Mouse (Mus musculus): ENCODE data around the gene Gprc5c. TPM values are rescaled to one million over a fixed set of nuclear protein-coding genes. Genes with fewer than 3 reads are reported as not detected.

Gprc5c gene
- polyA plus RNA-seq (2015; fragmentation: Nextera tagmentation; extraction: Ambion mirVana) = 10.4 and 11.1 TPM in 2 replicates

DNA sequence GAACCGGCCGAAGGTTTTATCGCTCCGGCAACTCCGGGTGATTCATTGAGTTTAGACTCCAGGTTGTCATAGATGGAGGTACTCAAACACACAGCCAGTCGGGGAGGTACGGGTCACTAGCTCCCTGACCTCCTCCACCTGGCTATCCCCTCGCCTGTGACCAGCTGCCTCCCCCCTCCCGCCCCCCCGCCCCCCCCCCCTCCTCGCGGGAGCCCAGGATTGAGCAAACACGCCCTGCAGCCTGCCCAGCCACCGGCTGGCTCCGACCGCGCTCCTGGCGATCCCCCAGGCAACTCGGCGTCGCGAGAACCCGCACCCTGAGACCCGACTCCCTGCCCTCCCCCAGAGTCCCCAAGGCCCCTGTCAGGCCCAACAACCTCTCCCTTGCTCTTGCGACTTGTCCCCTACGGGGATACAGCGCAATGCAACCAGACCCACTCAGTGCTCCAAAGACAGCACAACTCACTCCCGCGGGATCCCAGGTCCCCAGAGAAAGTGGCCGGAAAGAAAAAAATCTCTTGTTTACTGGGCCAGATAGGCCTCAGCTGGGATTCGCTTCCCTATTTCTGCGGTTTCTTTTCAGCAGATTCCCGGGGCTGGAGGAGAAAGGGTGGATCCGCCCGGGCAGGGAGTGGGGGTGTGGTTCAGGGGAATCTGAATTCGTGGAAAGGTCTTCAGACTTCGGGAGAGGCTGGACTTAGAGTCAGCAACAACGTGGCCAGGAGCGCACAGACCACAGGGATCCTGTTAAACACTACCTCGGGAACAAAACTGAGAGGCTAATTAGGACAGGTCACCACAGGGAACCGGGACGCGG is at the start of gene Gprc5c:
TSS of gene Gprc5c (plus strand) at position 701 of the 817 bp plus-strand sequence.
- H3K4me3 ChIP-seq (ENCODE audit: low read depth, low read length) = peak within 1 kb of the TSS; percentile 69
- ATAC-seq = peak; percentile 57
- H3K36me3 ChIP-seq (ENCODE audit: insufficient read depth, low read length) = no peaks in the 10 kb centered on the region
- DNase-seq (ENCODE audit: low spot score) = peak; percentile 68
- no peaks in the 10 kb centered on the region for H3K4me1 ChIP-seq (ENCODE audit: insufficient read depth, low read depth, low read length)
- peak within 1 kb of the TSS; percentile 54 for H3K9ac ChIP-seq (replicated peaks; ENCODE audit: low read depth)
- WGBS = 2% methylated on average over 29 of the region's 43 CpGs
- no peak for TF ChIP-seq CTCF (IDR thresholded peaks at IDR 0.05)
- H3K27me3 ChIP-seq (replicated peaks; ENCODE audit: insufficient read depth, low read length) = peaks cover 6% of the 10 kb centered on the region; the same call in 1 of the 2 replicates
- H3K9me3 ChIP-seq (ENCODE audit: low read length) = no peaks in the 10 kb centered on the region
- H3K4me2 ChIP-seq (replicated peaks; ENCODE audit: low read depth, low read length) = peak within 1 kb of the TSS; percentile 99
- H3K27ac ChIP-seq (ENCODE audit: low read length) = peak within 1 kb of the TSS; percentile 69

DNA sequence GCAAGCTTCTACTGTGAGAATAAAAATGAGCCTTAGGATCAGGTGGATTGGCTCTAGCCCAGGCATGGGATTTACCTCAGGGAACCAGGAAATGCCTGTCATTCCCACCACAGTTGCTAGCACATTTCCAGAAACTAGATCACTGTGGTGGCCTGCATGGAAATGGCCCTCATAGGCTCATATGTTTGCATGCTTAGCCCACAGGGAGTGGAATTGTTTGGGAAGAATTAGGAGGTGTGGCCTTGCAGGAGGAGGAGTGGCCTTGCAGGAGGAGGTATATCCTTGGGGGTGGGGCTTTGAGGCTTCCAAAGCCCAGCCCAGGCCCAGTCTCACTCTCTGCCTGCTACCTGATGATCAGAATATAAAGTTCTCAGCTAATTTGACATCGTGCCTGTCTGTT is 49.0 kb upstream of the Gprc5c start:
- H3K9me3 ChIP-seq (ENCODE audit: low read length) = no peaks in the 10 kb centered on the region
- ATAC-seq (no peak), DNase-seq (ENCODE audit: low spot score) (no peak)
- H3K27me3 ChIP-seq (replicated peaks; ENCODE audit: insufficient read depth, low read length) = no peaks in the 10 kb centered on the region
- H3K27ac ChIP-seq (ENCODE audit: low read length) = no peak overlapping the region
- H3K4me3 ChIP-seq (ENCODE audit: low read depth, low read length) = no peak overlapping the region
- no peak overlapping the region for H3K4me2 ChIP-seq (replicated peaks; ENCODE audit: low read depth, low read length)
- no peak overlapping the region for H3K9ac ChIP-seq (replicated peaks; ENCODE audit: low read depth)
- WGBS = 100% methylated on average over 1 of the region's 1 CpGs
- H3K36me3 ChIP-seq (ENCODE audit: insufficient read depth, low read length) = no peaks in the 10 kb centered on the region
- no peaks in the 10 kb centered on the region for H3K4me1 ChIP-seq (ENCODE audit: insufficient read depth, low read depth, low read length)
- TF ChIP-seq CTCF (IDR thresholded peaks at IDR 0.05) (no peak), EP300 (IDR thresholded peaks at IDR 0.05) (no peak)

DNA sequence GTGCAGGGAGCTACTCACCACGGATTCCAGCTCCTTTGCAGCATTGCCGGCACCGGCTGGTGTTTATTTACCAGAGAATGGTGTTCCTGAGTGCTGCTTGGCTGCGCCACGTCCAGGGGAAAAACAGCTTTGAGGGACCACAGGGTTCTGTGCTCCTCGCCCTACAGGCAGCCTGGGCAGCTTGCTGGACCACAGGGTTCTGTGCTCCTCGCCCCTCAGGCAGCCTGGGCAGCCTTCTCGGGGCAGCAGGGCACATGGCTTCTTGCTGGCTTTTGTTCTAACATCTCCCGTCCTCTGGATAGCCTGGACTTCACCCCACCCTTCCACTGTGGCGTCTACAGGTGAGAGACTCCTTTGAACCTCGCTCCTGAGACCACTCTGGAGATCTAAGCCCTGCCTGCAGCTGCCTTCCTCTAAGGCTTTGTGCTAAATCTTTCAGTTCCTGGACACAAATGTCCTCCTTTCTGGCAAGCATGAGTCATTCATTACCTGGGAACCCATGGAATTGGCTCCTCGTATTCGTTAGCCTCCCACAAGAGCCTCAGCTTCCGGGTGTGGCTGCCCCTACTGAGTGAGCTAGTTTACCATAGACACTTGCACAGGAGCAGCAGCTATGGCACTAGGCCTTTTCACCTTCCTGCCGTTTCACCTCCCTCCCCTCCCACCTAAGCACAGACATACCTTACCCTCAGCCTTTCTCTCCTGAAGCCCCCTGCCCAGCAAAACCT is 48.2 kb upstream of the Gprc5c start:
- Histone ChIP-seq H3K36me3 (ENCODE audit: insufficient read depth, low read length) (no peaks in the 10 kb centered on the region), H3K9ac (replicated peaks; ENCODE audit: low read depth) (no peak overlapping the region), H3K27me3 (replicated peaks; ENCODE audit: insufficient read depth, low read length) (no peaks in the 10 kb centered on the region), H3K4me3 (ENCODE audit: low read depth, low read length) (no peak overlapping the region), H3K27ac (ENCODE audit: low read length) (no peak overlapping the region), H3K4me2 (replicated peaks; ENCODE audit: low read depth, low read length) (no peak overlapping the region), H3K4me1 (ENCODE audit: insufficient read depth, low read depth, low read length) (no peaks in the 10 kb centered on the region), H3K9me3 (ENCODE audit: low read length) (no peaks in the 10 kb centered on the region)
- TF ChIP-seq EP300 (IDR thresholded peaks at IDR 0.05) = no peak
- no peak for TF ChIP-seq CTCF (IDR thresholded peaks at IDR 0.05)
- ATAC-seq = no peak
- DNase-seq (ENCODE audit: low spot score) = no peak
- WGBS = 35% methylated on average over 15 of the region's 15 CpGs

DNA sequence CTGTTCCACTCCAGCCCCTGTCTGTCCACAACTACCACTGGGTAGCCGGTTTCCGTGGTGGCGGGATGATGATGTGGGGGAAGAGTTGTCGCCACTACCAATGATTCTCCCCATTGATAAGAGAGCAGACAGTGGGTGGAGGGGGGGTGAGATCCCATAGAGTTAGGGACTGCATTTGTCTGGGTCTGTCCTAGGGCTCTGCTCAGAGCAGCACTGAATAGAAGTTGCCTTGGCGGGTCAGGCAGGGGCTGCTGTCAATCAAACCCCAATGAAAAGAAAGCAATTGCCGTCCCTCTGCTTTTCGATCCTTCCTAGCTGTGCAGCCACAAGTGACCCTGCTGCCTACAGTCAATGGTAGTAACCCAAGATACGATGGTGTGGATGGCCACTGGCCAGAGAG is 47.0 kb upstream of the Gprc5c start:
- ATAC-seq (no peak), DNase-seq (ENCODE audit: low spot score) (no peak)
- Histone ChIP-seq H3K4me2 (replicated peaks; ENCODE audit: low read depth, low read length) (no peak overlapping the region), H3K27me3 (replicated peaks; ENCODE audit: insufficient read depth, low read length) (no peaks in the 10 kb centered on the region), H3K36me3 (ENCODE audit: insufficient read depth, low read length) (no peaks in the 10 kb centered on the region), H3K9ac (replicated peaks; ENCODE audit: low read depth) (no peak overlapping the region), H3K9me3 (ENCODE audit: low read length) (no peaks in the 10 kb centered on the region), H3K27ac (ENCODE audit: low read length) (no peak overlapping the region), H3K4me3 (ENCODE audit: low read depth, low read length) (no peak overlapping the region), H3K4me1 (ENCODE audit: insufficient read depth, low read depth, low read length) (no peaks in the 10 kb centered on the region)
- no peak for TF ChIP-seq CTCF (IDR thresholded peaks at IDR 0.05)
- 56% methylated on average over 8 of the region's 8 CpGs for WGBS

DNA sequence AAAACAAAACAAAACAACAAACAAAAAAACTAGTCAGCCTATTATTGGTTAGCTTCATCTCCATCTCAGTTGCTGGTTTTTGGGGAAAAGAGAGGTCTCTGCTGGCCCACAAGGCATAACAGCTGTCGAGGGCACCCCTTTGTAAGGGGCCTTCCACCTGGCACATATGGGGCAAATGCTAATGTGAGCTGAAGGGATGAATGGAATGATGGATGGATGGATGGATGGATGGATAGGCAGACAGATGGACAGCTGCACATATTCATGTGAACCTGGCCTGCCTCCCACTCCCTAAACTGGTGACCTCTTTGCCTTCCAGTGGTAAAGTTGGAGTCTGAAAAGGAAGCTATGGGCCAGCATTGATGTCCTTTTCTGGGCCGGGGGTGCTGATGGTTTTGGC is 43.9 kb upstream of the Gprc5c start:
- Histone ChIP-seq H3K36me3 (ENCODE audit: insufficient read depth, low read length) (no peaks in the 10 kb centered on the region), H3K27me3 (replicated peaks; ENCODE audit: insufficient read depth, low read length) (no peaks in the 10 kb centered on the region), H3K9ac (replicated peaks; ENCODE audit: low read depth) (no peak overlapping the region), H3K4me3 (ENCODE audit: low read depth, low read length) (no peak overlapping the region), H3K4me2 (replicated peaks; ENCODE audit: low read depth, low read length) (no peak overlapping the region), H3K27ac (ENCODE audit: low read length) (no peak overlapping the region), H3K9me3 (ENCODE audit: low read length) (no peaks in the 10 kb centered on the region), H3K4me1 (ENCODE audit: insufficient read depth, low read depth, low read length) (no peaks in the 10 kb centered on the region)
- 68% methylated on average over 2 of the region's 2 CpGs for WGBS
- DNase-seq (ENCODE audit: low spot score) (no peak), ATAC-seq (no peak)
- TF ChIP-seq CTCF (IDR thresholded peaks at IDR 0.05) (no peak), EP300 (IDR thresholded peaks at IDR 0.05) (no peak)

DNA sequence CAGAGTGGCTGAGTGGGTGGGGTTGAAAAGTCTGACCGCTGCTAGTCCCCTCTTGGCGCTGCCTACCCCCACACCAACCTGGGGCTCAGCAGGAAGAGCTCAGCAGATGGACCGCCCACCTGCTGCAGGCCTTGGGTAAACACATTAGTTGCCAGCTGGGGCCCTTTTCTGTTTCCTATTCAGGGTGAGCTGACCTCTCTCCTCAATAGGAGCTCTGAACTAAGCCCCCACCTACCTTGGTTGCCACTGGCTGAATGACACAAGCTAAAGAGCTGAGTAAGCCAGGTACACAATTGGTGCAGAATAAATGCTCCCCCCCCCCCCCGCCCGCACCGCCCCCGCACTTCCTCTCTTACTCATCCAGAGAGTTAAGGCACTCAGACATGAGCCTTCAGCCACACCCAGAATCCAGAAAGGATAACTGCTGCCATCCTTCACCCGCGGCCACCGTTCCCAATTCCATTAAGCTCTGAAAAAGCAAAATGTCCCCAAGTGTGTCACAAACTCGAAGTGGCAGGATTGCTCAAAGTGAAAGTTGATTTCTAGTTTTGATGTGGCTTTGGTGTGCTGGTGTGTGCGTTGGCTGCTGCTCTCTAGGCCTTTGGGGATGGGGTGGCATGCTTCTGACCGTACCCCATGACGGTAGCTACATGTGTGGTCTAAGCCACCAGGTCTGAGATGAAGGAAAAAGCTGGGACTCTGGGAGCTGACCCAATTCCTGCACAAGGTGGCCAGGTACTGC is 43.1 kb upstream of the Gprc5c start:
- Histone ChIP-seq H3K9me3 (ENCODE audit: low read length) (no peaks in the 10 kb centered on the region), H3K9ac (replicated peaks; ENCODE audit: low read depth) (no peak overlapping the region), H3K4me3 (ENCODE audit: low read depth, low read length) (no peak overlapping the region), H3K27me3 (replicated peaks; ENCODE audit: insufficient read depth, low read length) (no peaks in the 10 kb centered on the region), H3K4me2 (replicated peaks; ENCODE audit: low read depth, low read length) (no peak overlapping the region), H3K4me1 (ENCODE audit: insufficient read depth, low read depth, low read length) (no peaks in the 10 kb centered on the region), H3K27ac (ENCODE audit: low read length) (no peak overlapping the region), H3K36me3 (ENCODE audit: insufficient read depth, low read length) (no peaks in the 10 kb centered on the region)
- TF ChIP-seq CTCF (IDR thresholded peaks at IDR 0.05) = no peak
- no peak for TF ChIP-seq EP300 (IDR thresholded peaks at IDR 0.05)
- ATAC-seq (peak; percentile 17; the same call in 1 of the 2 replicates), DNase-seq (ENCODE audit: low spot score) (no peak)
- 19% methylated on average over 13 of the region's 14 CpGs for WGBS

Data from lung, postnatal 0 days (tissue).